12 mouse cellular contexts compared by ENCODE assay signal in genomic region chr1:135183448-135183847, GRCm38 (mm10). TPM values are rescaled to one million over a fixed set of nuclear protein-coding genes. Genes with fewer than 3 reads are reported as not detected.
DNase-seq lines count a peak whose midpoint lies in the region; ATAC-seq and TF ChIP-seq lines count a peak whose summit lies in the region.
"Had no signal": no experiment of that assay in that cellular context is flagged by ENCODE, and none has a peak within 500 bp of the region (broad histone marks: within the 10 kb centered on the region; RNA-seq: fewer than 3 reads in every experiment).

No protein-coding gene starts in this region.

- no peaks in the 10 kb centered on the region for H3K9me3 ChIP-seq in kidney, embryonic 14.5 days (ENCODE audit: control insufficient read depth, low read length)
- no peaks in the 10 kb centered on the region for H3K9me3 ChIP-seq in E14TG2a.4 (ENCODE audit: low read length)
- no peaks in the 10 kb centered on the region for H3K9me3 ChIP-seq in heart, embryonic 10.5 days
- no peaks in the 10 kb centered on the region for H3K9me3 ChIP-seq in hindbrain, embryonic 12.5 days (replicated peaks)
- H3K9me3 ChIP-seq: heart, embryonic 13.5 days; limb, embryonic 12.5 days; megakaryocyte, embryonic 14.5 days had no signal

- 0 out of 2 replicates have a peak, but pooled peaks have one; percentile 16 for ATAC-seq in kidney, embryonic 14.5 days (ENCODE audit: low FRiP score, low TSS enrichment)
- no peak for ATAC-seq in hindbrain, embryonic 12.5 days (ENCODE audit: low FRiP score)

- H3K36me3 ChIP-seq in kidney, embryonic 14.5 days (ENCODE audit: control insufficient read depth, insufficient read depth, low read length): no peaks in the 10 kb centered on the region
- H3K36me3 ChIP-seq in E14TG2a.4 (ENCODE audit: insufficient read depth, low read length) (no peaks in the 10 kb centered on the region), myocyte (ENCODE audit: control insufficient read depth, insufficient read depth) (no peaks in the 10 kb centered on the region)
- H3K36me3 ChIP-seq in heart, embryonic 10.5 days: no peaks in the 10 kb centered on the region
- H3K36me3 ChIP-seq in hindbrain, embryonic 12.5 days: no peaks in the 10 kb centered on the region
- H3K36me3 ChIP-seq: heart, embryonic 13.5 days; limb, embryonic 12.5 days had no signal

- H3K79me2 ChIP-seq in myocyte (ENCODE audit: control insufficient read depth, insufficient read depth): no peaks in the 10 kb centered on the region

- H3K4me3 ChIP-seq in kidney, embryonic 14.5 days (ENCODE audit: low read length): no peak overlapping the region
- H3K4me3 ChIP-seq in E14TG2a.4 (replicated peaks; ENCODE audit: low read length) (peak overlapping the region; percentile 56), myocyte (no peak overlapping the region)
- no peak overlapping the region for H3K4me3 ChIP-seq in heart, embryonic 10.5 days
- H3K4me3 ChIP-seq in hindbrain, embryonic 12.5 days: no peak overlapping the region
- H3K4me3 ChIP-seq: heart, embryonic 13.5 days; limb, embryonic 12.5 days; megakaryocyte, embryonic 14.5 days had no signal

- no peaks in the 10 kb centered on the region for H3K27me3 ChIP-seq in kidney, embryonic 14.5 days (ENCODE audit: control insufficient read depth, insufficient read depth, low read length)
- H3K27me3 ChIP-seq in E14TG2a.4 (ENCODE audit: insufficient read depth, low read length): no peaks in the 10 kb centered on the region
- no peaks in the 10 kb centered on the region for H3K27me3 ChIP-seq in myocyte (ENCODE audit: control insufficient read depth, insufficient read depth, insufficient read length)
- H3K27me3 ChIP-seq in heart, embryonic 10.5 days (ENCODE audit: insufficient read depth, poor library complexity, severe bottlenecking): peaks cover 70% of the 10 kb centered on the region
- H3K27me3 ChIP-seq in hindbrain, embryonic 12.5 days: peaks cover 4% of the 10 kb centered on the region; the same call in 1 of the 2 replicates
- H3K27me3 ChIP-seq: limb, embryonic 12.5 days had no signal

- H3ac ChIP-seq in myocyte (ENCODE audit: control insufficient read depth, insufficient read length): no peak overlapping the region

- WGBS in kidney, embryonic 14.5 days: 60% methylated on average over 4 of the region's 4 CpGs
- WGBS in heart, embryonic 10.5 days: 71% methylated on average over 3 of the region's 4 CpGs
- 74% methylated on average over 4 of the region's 4 CpGs for WGBS in hindbrain, embryonic 12.5 days

- H3K4me1 ChIP-seq in kidney, embryonic 14.5 days (ENCODE audit: control insufficient read depth, insufficient read depth, low read length): peaks cover 10% of the 10 kb centered on the region; the same call in 1 of the 2 replicates
- peaks cover 93% of the 10 kb centered on the region for H3K4me1 ChIP-seq in E14TG2a.4 (replicated peaks; ENCODE audit: low read depth, low read length)
- H3K4me1 ChIP-seq in heart, embryonic 10.5 days: peaks cover 32% of the 10 kb centered on the region
- H3K4me1 ChIP-seq in hindbrain, embryonic 12.5 days: no peaks in the 10 kb centered on the region
- H3K4me1 ChIP-seq: limb, embryonic 12.5 days had no signal

- TF ChIP-seq POLR2A in myocyte (IDR thresholded peaks at IDR 0.05; ENCODE audit: insufficient read length, low read depth): no peak

- no peak overlapping the region for H3K9ac ChIP-seq in kidney, embryonic 14.5 days (ENCODE audit: low read depth, low read length)
- no peak overlapping the region for H3K9ac ChIP-seq in hindbrain, embryonic 12.5 days
- H3K9ac ChIP-seq: heart, embryonic 13.5 days; limb, embryonic 12.5 days had no signal

- no peak overlapping the region for H3K4me2 ChIP-seq in kidney, embryonic 14.5 days (replicated peaks; ENCODE audit: low read depth, low read length)
- peak overlapping the region; percentile 57 for H3K4me2 ChIP-seq in myocyte (ENCODE audit: low read depth)
- H3K4me2 ChIP-seq in hindbrain, embryonic 12.5 days (replicated peaks): no peak overlapping the region
- H3K4me2 ChIP-seq: heart, embryonic 13.5 days; limb, embryonic 12.5 days had no signal

- TF ChIP-seq CTCF in E14TG2a.4 (conservative IDR thresholded peaks at IDR 0.05; ENCODE audit: low read length): no peak

- no peak overlapping the region for H3K27ac ChIP-seq in kidney, embryonic 14.5 days (ENCODE audit: low read depth, low read length)
- no peak overlapping the region for H3K27ac ChIP-seq in heart, embryonic 10.5 days
- H3K27ac ChIP-seq in hindbrain, embryonic 12.5 days: no peak overlapping the region
- H3K27ac ChIP-seq: heart, embryonic 13.5 days; limb, embryonic 12.5 days had no signal

- DNase-seq in kidney, adult 11 months: no peak
- DNase-seq in brain, adult 2 months (ENCODE audit: low read depth, low spot score): peak; percentile 53
- DNase-seq in gastrocnemius, postnatal 25 days: no peak
- DNase-seq in heart, embryonic 10.5 days (ENCODE audit: low spot score): no peak
- DNase-seq: cerebellum, postnatal 10 days had no signal

TF ChIP-seq in myocyte, 11 proteins besides CTCF, POLR2A, EP300 and RAD21:
- TF ChIP-seq CEBPB (IDR thresholded peaks at IDR 0.05; ENCODE audit: insufficient read depth, poor library complexity, severe bottlenecking) (no peak), MYOD1 (IDR thresholded peaks at IDR 0.05; ENCODE audit: control insufficient read depth in 1 of 3, insufficient read length in 2 of 3, low read depth in 2 of 3) (peak in 2 of 3 experiments; percentile 12 to 80), MYOG (IDR thresholded peaks at IDR 0.05; ENCODE audit: control insufficient read depth in 1 of 3, insufficient read depth in 1 of 3, insufficient read length in 2 of 3, low read depth in 2 of 3) (peak in 2 of 3 experiments; percentile 45 to 78)

RNA-seq across cellular contexts. Expression of gene Gpr37l1, which starts 16.0 kb away (rescaled TPM):
- not detected in 2 replicates for polyA plus RNA-seq in kidney, embryonic 14.5 days (2014; fragmentation: Nextera tagmentation; extraction: Ambion mirVana)
- 0.07 TPM for polyA plus RNA-seq in myocyte (2012; fragmentation: generic; extraction: Trizol)
- under 1 TPM; 0.59 to 0.83 TPM for total RNA-seq in gastrocnemius, postnatal 25 days (2021)
- not detected in 2 replicates for polyA plus RNA-seq in heart, embryonic 10.5 days (2016; fragmentation: Nextera tagmentation; extraction: Ambion mirVana)
- 0.10 and 0.12 TPM in 2 replicates for polyA plus RNA-seq in hindbrain, embryonic 12.5 days (2016; fragmentation: Nextera tagmentation; extraction: Ambion mirVana)
- polyA plus RNA-seq: heart, embryonic 13.5 days; limb, embryonic 12.5 days had no signal

RNA-seq across cellular contexts. Expression of gene Arl8a, which starts 36.8 kb away (rescaled TPM):
- polyA plus RNA-seq in kidney, embryonic 14.5 days (2014; fragmentation: Nextera tagmentation; extraction: Ambion mirVana): 32.0 and 44.5 TPM in 2 replicates
- 61.2 TPM for polyA plus RNA-seq in myocyte (2012; fragmentation: generic; extraction: Trizol)
- 10 to 100 TPM; 14.9 to 15.7 TPM for total RNA-seq in gastrocnemius, postnatal 25 days (2021)
- 28.0 and 36.5 TPM in 2 replicates for polyA plus RNA-seq in heart, embryonic 10.5 days (2016; fragmentation: Nextera tagmentation; extraction: Ambion mirVana)
- 171 and 183 TPM in 2 replicates for polyA plus RNA-seq in hindbrain, embryonic 12.5 days (2016; fragmentation: Nextera tagmentation; extraction: Ambion mirVana)

RNA-seq across cellular contexts. Expression of gene Ptpn7, which starts 50.9 kb away (rescaled TPM):
- 0.66 and 0.83 TPM in 2 replicates for polyA plus RNA-seq in kidney, embryonic 14.5 days (2014; fragmentation: Nextera tagmentation; extraction: Ambion mirVana)
- polyA plus RNA-seq in myocyte (2012; fragmentation: generic; extraction: Trizol): 0.26 TPM
- under 1 TPM; 0.20 to 0.38 TPM for total RNA-seq in gastrocnemius, postnatal 25 days (2021)
- 1.5 and 5.0 TPM in 2 replicates for polyA plus RNA-seq in heart, embryonic 10.5 days (2016; fragmentation: Nextera tagmentation; extraction: Ambion mirVana)
- polyA plus RNA-seq in hindbrain, embryonic 12.5 days (2016; fragmentation: Nextera tagmentation; extraction: Ambion mirVana): 1.2 TPM in 2 replicates
